Mouse (Mus musculus) limb, embryonic 14.5 days (tissue): ENCODE measurements at regions not wholly inside any gene's neighbourhood (a gene's known extent, or its start where the extent isn't known, plus 50 kb on each side); places are given as distances from the start of the nearest gene placed in this dataset.

Experiments used
- ATAC-seq: fragments of 200-750 bp; cut with Nextera tagmentation; 2 replicates; pipeline ENCODE4 v1.8.0; 2017; ENCODE audit warnings: low read depth, moderate number of reproducible peaks, moderate TSS enrichment; ENCODE audit not compliant: low FRiP score
- DNase-seq: peaks from one replicate; pipeline ENCODE4 v3.0.0-alpha.2; 2015; ENCODE audit warnings: low spot score
- H3K27ac ChIP-seq: fragments of 300-500 bp; sonication (generic); replicated peaks from 2 replicates; pipeline ENCODE4 v1.5.1; 2014; ENCODE audit warnings: low read depth, mild to moderate bottlenecking, low read length, moderate library complexity, mixed read lengths
- H3K27me3 ChIP-seq: fragments of 300-500 bp; sonication (generic); 2 replicates; pipeline ENCODE4 v1.6.1; 2014; ENCODE audit warnings: low read length, mixed read lengths; ENCODE audit not compliant: control insufficient read depth, insufficient read depth
- H3K36me3 ChIP-seq: fragments of 300-500 bp; sonication (generic); 2 replicates; pipeline ENCODE4 v1.6.1; 2014; ENCODE audit warnings: mild to moderate bottlenecking, low read length, moderate library complexity, mixed read lengths; ENCODE audit not compliant: control insufficient read depth, insufficient read depth
- H3K4me1 ChIP-seq: fragments of 300-500 bp; sonication (generic); 2 replicates; pipeline ENCODE4 v1.6.1; 2014; ENCODE audit warnings: antibody characterized with exemption, low read length, mixed read lengths; ENCODE audit not compliant: control insufficient read depth, insufficient read depth
- H3K4me2 ChIP-seq: fragments of 300-500 bp; sonication (generic); replicated peaks from 2 replicates; pipeline ENCODE4 v1.6.1; 2014; ENCODE audit warnings: low read depth, mild to moderate bottlenecking, low read length, moderate library complexity; ENCODE audit not compliant: severe bottlenecking
- H3K4me3 ChIP-seq: fragments of 300-500 bp; sonication (generic); replicated peaks from 2 replicates; pipeline ENCODE4 v1.5.1; 2014; ENCODE audit warnings: low read length
- H3K9ac ChIP-seq: fragments of 300-500 bp; sonication (generic); 2 replicates; pipeline ENCODE4 v1.6.1; 2014; ENCODE audit warnings: mild to moderate bottlenecking, low read depth, low read length, moderate library complexity; ENCODE audit not compliant: severe bottlenecking
- H3K9me3 ChIP-seq: fragments of 300-500 bp; sonication (generic); 2 replicates; pipeline ENCODE4 v1.6.1; 2016; ENCODE audit warnings: low read length; ENCODE audit not compliant: control insufficient read depth
- POLR2A ChIP-seq: fragments of 200-500 bp; IDR thresholded peaks from 2 replicates; pipeline ENCODE4 v1.8.0; 2012; ENCODE audit warnings: inconsistent platforms, mild to moderate bottlenecking, moderate library complexity, borderline replicate concordance; ENCODE audit not compliant: insufficient read depth, insufficient read length; ENCODE audit errors: extremely low read depth
- WGBS: fragments of 180-500 bp; shearing (Covaris S2); extraction: QIAGEN DNeasy Blood & Tissue Kit; methylation state at CpG from one replicate; pipeline ENCODE4 v1.1.7; 2014; 5-methylcytosine and 5-hydroxymethylcytosine counted together

GRCm38 (mm10) chr3:70105561-70105960 is 98.1 kb downstream of the Otol1 start:
- Histone ChIP-seq H3K27me3 (no peaks in the 10 kb centered on the region), H3K27ac (no peak overlapping the region), H3K9me3 (no peaks in the 10 kb centered on the region), H3K36me3 (no peaks in the 10 kb centered on the region), H3K4me1 (peaks cover 2% of the 10 kb centered on the region; the same call in 1 of the 2 replicates), H3K4me3 (no peak overlapping the region), H3K4me2 (no peak overlapping the region), H3K9ac (no peak overlapping the region)
- ATAC-seq (no peak), DNase-seq (no peak)
- TF ChIP-seq POLR2A = no peak
- WGBS = 89% methylated on average over 1 of the region's 1 CpGs

- H3K4me2 ChIP-seq = no peak overlapping the region
- TF ChIP-seq POLR2A = no peak
- H3K9me3 ChIP-seq = no peaks in the 10 kb centered on the region
- DNase-seq = no peak
- no peaks in the 10 kb centered on the region for H3K27me3 ChIP-seq
- H3K9ac ChIP-seq = no peak overlapping the region
- no peak overlapping the region for H3K4me3 ChIP-seq
- no peak overlapping the region for H3K27ac ChIP-seq
- WGBS = 68% methylated on average over 2 of the region's 2 CpGs
- ATAC-seq = no peak
- H3K4me1 ChIP-seq = peaks cover 2% of the 10 kb centered on the region; the same call in 1 of the 2 replicates
- H3K36me3 ChIP-seq = no peaks in the 10 kb centered on the region
Observed at GRCm38 (mm10) chr3:70106141-70106540, 98.7 kb downstream of the Otol1 start.

- DNase-seq = no peak
- no peak overlapping the region for H3K9ac ChIP-seq
- H3K4me2 ChIP-seq = no peak overlapping the region
- no peak for ATAC-seq
- no peaks in the 10 kb centered on the region for H3K27me3 ChIP-seq
- no peak overlapping the region for H3K27ac ChIP-seq
- H3K4me3 ChIP-seq = no peak overlapping the region
- H3K4me1 ChIP-seq = peaks cover 5% of the 10 kb centered on the region; the same call in 1 of the 2 replicates
- H3K9me3 ChIP-seq = no peaks in the 10 kb centered on the region
- TF ChIP-seq POLR2A = no peak
- 84% methylated on average over 1 of the region's 1 CpGs for WGBS
- H3K36me3 ChIP-seq = no peaks in the 10 kb centered on the region
Observed at GRCm38 (mm10) chr3:70126212-70126611, 118.8 kb downstream of the Otol1 start.

GRCm38 (mm10) chr3:70130241-70131029 is 123.0 kb downstream of the Otol1 start:
- peak; percentile 59; the same call in 1 of the 2 replicates for ATAC-seq
- WGBS = 66% methylated on average over 8 of the region's 8 CpGs
- peaks cover 10% of the 10 kb centered on the region; the same call in 1 of the 2 replicates for H3K4me1 ChIP-seq
- H3K9me3 ChIP-seq = no peaks in the 10 kb centered on the region
- H3K9ac ChIP-seq = no peak overlapping the region
- no peak overlapping the region for H3K4me3 ChIP-seq
- no peaks in the 10 kb centered on the region for H3K27me3 ChIP-seq
- peak; percentile 58 for DNase-seq
- no peak overlapping the region for H3K27ac ChIP-seq
- no peak overlapping the region for H3K4me2 ChIP-seq
- TF ChIP-seq POLR2A = no peak
- H3K36me3 ChIP-seq = no peaks in the 10 kb centered on the region

- DNase-seq (peak; percentile 54), ATAC-seq (peak; percentile 46; the same call in 1 of the 2 replicates)
- no peaks in the 10 kb centered on the region for H3K36me3 ChIP-seq
- H3K4me2 ChIP-seq = no peak overlapping the region
- H3K9ac ChIP-seq = no peak overlapping the region
- no peak for TF ChIP-seq POLR2A
- no peaks in the 10 kb centered on the region for H3K27me3 ChIP-seq
- 20% methylated on average over 2 of the region's 2 CpGs for WGBS
- H3K9me3 ChIP-seq = no peaks in the 10 kb centered on the region
- H3K4me3 ChIP-seq = no peak overlapping the region
- H3K4me1 ChIP-seq = peaks cover 7% of the 10 kb centered on the region
- no peak overlapping the region for H3K27ac ChIP-seq
Observed at GRCm38 (mm10) chr3:70134963-70135362, 127.5 kb downstream of the Otol1 start.
